Mouse (Mus musculus) bone marrow macrophage, adult 2 months (primary cell): ENCODE results near the gene Cd52.

Experiments
- CTCF ChIP-seq: IDR thresholded peaks from 2 replicates; pipeline ENCODE4 v1.5.1; 2012; ENCODE audit warnings: low read depth, mild to moderate bottlenecking, low read length, moderate library complexity
- POLR2A ChIP-seq: IDR thresholded peaks from 2 replicates; pipeline ENCODE4 v1.6.1; 2012; ENCODE audit warnings: mild to moderate bottlenecking, low read depth, low read length, borderline replicate concordance

GRCm38 (mm10) chr4:134081730-134082386 is 13.0 kb downstream of the Cd52 start:
- TF ChIP-seq CTCF (no peak), POLR2A (no peak)
